Mouse (Mus musculus): ENCODE measurements at regions not wholly inside any gene's neighbourhood (a gene's known extent, or its start where the extent isn't known, plus 50 kb on each side); places are given as distances from the start of the nearest gene placed in this dataset.

DNA sequence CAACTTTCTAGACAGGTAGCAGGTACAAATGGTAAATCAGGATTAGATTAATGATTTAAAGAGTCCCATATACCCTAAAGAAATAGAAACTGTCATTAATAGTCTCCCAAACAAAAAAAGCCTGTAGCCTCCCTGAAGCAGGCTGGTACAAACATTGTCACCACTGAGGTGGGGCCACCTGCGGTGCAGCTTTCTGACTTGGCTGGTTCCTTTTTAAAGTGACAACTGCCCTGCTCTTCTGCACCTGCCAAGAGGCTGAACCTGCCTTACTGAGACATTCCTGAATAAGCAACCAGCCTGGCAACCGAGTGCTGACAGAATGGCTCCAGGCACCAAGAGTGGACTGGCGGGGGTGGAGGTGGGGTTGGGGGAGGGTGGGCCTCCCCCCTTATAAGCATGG lies 687.0 kb upstream of the Vrk2 start:
- DNase-seq, result peak in 1 of 2 experiments; percentile 5

DNA sequence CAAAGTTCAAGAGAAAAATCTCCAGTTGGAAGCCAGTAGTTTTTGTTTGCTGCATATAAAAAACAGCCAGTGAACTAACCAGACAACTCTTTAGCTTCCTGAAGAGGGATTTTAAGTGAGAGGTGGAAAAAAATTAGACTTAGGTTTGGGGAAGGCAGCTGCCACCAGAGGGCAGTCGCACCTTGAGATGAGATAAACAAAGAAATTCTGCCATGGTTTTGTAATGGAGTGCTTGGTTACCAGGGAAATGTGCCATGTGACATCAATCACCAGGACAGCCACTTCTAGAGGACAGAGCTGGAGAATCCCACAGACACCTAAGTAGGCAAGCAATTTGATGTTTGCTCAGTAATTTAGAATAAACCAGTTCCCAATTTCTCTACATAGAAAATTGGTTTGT lies 670.5 kb upstream of the Vrk2 start:
- peak in 1 of 2 experiments; percentile 42 for DNase-seq

DNA sequence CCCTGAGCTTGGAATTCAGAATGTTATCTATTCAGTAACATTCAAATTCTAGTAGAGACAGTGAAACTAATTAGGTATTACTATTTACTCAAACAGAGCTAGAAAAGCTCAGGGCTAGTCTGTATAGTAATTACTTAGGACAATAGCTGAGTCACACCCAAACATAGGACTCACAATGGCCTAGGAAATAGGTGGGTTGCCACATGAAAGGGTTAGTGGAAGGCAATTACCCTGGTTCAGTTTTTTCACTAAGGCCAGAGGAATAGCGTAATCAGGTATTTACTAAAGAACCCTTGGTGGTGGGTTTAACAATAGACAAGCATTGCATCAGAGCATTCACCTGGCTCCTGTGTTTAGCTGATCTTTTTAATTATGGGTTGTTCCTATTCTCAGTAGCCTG lies 664.7 kb upstream of the Vrk2 start:
- DNase-seq, result no peak

- no peak for DNase-seq
Measured at GRCm38 (mm10) chr11:27235884-27236283, 642.1 kb upstream of the Vrk2 start.

GRCm38 (mm10) chr11:27226454-27226853 lies 632.7 kb upstream of the Vrk2 start:
- no peak for DNase-seq

DNA sequence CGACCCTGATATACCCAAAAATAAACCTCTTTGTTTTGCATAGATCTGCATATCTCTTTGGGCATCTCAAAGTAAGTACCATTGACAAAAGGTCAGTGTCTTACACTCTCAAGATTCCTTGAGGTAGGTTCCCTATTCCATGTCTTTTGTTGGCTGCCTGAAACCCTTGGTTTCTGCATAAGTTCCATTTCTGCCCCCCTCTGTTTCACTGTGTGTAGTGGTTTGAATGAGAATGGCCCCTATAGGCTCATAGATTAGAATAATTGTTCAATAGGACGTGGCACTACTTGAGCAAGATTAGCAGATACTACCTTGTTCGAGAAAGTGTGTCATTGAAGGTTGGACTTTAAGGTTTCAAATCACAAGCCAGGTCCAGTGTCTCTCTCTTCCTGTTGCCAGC lies 628.6 kb upstream of the Vrk2 start:
- DNase-seq, result no peak

GRCm38 (mm10) chr11:27221956-27222355 lies 628.2 kb upstream of the Vrk2 start:
- no peak for DNase-seq

DNA sequence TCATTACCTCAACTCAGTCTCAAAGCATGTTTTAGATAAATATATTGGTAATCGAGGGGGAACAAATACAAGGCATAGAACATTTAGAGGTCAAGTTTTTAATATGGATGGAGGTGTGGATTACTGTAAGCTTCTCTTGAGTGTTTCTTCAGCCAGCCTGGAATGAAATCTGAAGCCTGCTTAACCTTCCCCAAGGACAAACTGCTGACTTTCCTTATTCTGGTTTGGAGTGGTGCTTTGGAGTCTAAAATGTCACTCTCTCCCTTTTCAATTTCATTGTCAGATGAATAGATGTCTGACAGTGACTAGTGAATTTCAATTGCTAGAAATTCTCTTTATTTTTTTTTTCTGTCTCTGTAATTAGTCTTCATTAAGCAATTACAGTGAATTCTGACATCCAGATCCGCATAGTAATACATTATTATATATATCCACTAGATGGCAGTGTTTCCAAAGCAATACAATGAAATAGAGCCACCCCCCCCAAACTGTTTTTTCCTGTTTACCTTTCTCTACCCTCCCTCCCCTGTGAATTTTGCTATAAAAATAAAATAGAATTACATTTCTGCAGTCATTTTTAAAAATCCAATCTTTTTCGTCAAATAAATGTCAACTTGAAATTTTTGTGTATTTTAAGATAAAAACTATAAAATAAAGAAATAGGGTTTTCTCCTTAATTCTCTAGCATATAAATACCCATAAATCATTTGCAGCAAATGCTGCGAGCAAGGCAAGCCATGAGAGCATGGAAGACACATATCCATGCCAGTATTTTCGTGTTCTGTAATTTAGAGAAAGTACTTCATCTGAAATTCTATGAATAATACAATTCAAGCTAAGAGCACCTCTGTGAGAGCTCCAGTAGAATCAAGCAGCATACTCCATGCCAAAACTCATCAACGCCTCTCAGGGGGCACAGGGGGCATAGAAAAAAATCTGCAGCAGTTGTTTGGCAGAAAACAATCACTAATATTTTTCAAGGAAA lies 626.2 kb upstream of the Vrk2 start:
- DNase-seq, result no peak

DNA sequence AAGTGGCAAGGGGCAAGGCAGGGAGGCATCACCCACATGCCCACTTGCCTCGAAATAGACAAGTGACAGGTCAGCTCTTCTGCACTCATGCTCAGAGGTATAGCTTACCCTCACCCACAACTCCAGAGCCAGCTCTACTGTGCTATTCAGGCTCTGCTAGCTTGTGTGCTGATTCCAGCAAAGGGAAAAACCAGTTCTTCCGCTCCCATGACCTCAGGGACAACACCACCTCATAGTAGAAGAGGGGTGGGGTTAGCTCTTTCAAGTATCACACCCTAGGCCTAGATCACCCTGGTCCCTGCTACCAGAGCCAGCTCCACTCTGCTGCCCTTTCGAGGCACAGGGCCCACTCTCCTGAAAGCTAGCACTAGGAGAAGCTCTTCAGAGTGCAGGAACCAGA lies 622.0 kb upstream of the Vrk2 start:
- DNase-seq, result no peak

DNA sequence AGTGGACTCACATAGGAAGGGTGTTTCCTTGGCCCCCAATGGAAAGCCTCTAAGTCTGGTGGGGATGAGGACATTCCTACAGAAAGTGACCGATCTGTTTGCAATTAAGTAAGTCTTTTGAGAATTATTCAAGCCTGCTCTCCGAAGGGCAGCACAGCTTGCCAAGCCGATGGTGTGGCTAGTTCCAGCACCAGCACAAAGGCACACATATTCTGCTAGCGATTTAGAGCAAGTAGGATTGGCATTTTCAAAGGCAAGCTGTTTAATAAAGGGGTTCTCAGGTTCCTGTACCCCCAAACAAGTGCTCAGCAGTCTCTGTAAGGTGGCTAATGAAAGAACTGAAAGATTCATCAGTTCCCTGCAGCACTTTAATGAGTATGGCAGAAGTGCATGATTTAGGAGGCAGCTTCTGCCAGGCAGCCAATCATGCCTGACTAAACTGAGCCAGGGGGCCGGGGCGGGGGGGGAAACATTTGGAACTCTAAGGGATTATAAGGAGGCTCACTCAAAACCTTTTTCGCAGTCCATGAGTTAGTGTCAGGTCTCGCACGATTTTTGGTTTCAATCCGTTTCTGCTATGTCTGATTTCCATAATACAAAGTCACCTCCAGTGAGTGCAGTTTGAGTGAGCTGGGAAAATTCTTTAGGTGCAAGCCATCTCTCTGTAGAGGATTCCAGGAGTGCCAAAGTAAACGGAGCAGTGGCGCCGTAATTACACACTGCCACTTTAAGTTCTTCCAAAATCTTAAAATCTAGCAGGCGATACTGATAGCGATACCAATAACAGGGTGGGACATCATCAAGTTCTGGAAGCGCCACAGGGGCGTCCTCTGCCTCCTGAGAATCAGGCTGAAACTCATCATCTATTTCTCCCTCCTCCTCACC lies 609.8 kb upstream of the Vrk2 start:
- no peak for DNase-seq

DNA sequence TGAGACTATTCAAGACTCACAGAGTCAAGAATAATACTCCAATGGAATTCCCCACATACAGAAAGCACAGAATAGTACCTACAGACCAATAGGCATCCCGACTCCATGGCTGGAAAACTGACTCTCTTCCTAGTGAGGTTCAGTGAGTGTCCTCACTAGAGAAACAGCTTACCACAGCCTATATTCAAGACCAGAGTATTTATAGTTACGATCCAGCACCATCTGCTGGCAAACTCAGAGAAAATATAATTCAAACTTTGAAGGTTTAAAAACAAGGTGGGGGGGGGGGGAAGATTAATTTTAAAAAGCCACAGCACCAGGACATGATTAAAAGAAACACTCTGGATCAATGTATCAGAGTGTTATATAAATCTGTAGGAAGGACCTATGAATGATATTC lies 590.2 kb upstream of the Vrk2 start:
- no peak for DNase-seq

- DNase-seq, result no peak
Measured at GRCm38 (mm10) chr11:27183422-27183821, 589.6 kb upstream of the Vrk2 start.

DNA sequence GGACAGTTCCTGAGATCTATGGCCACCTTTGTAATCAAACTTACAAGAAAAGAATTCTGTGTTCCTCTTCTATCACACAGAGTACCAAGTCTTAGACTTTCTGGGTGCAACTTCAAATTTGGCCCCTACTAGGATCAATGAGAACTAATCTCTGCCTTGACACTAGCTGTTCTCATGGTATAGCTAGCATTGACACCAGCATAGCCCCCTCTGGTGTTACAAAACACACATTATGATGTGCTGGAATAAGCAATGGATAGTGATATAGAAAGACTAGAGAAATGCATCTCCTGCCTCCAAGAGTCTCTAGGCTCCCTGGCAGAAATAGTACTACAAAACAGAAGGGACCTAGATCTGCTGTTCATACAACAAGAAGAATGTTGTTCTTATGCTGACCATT lies 566.6 kb upstream of the Vrk2 start:
- DNase-seq, result no peak
